Mouse (Mus musculus) liver, embryonic 14.5 days (tissue): ENCODE results near the gene Wdr73.

ENCODE experiments used
- CTCF ChIP-seq: IDR thresholded peaks from 2 replicates; pipeline ENCODE4 v1.5.1; 2016; ENCODE audit warnings: antibody characterized with exemption, low read depth, control low read depth
- EP300 ChIP-seq: IDR thresholded peaks from 2 replicates; pipeline ENCODE4 v1.6.1; 2016; ENCODE audit warnings: antibody characterized with exemption, low read depth

DNA sequence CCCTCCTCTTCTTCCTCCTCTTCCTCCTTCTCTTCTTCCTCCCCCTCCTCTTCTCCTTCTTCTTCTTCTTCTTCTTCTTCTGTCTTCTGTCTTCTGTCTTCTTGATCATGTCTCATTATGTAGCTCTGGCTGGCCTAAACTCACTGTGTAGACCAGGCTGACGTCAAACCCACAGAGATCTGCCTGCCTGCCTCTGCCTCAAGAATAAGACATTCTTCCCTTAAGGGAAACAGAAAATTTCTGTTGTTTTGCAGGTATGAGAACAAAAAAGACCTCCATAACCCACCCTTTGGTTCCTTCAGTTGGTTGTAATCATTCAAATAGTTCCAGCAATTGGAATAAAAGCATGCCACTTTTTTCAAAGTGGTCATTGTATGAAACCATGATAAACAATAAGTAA lies 36.9 kb downstream of the Wdr73 start:
- TF ChIP-seq CTCF (no peak), EP300 (no peak)
